Mouse (Mus musculus): ENCODE data around the gene Mdga2. TPM values are rescaled to one million over a fixed set of nuclear protein-coding genes. Genes with fewer than 3 reads are reported as not detected.

Mdga2 gene
- polyA plus RNA-seq, 1 experiment from 2014 or later, result 0.24 TPM

DNA sequence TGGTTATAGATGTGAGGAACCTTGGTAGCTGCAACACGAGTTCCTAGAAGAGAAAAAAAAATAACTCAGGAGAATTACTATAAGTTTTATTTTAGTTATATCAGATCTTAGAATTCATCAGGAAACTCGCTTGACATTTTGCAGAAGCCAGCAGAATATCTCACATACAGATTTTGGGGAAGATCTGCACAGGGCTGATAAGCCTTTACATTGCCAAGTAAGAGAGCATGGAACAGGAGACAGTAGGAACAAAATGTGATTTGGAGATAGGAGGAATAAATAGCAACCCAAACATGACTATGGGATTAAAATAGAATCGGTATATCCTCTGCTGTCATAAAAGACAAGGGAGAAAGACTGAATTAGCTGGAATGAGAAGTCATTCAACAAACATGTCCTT lies 602.4 kb downstream of the Mdga2 start:
- WGBS, result 72% methylated on average over 3 of the region's 3 CpGs
- Histone ChIP-seq H3K27me3 (no peaks in the 10 kb centered on the region), H3K27ac (no peak overlapping the region), H3K4me1 (no peaks in the 10 kb centered on the region), H3K9me3 (no peaks in the 10 kb centered on the region), H3K4me3 (no peak overlapping the region), H3K36me3 (no peaks in the 10 kb centered on the region), H3K4me2 (no peak overlapping the region), H3K9ac (no peak overlapping the region)
- ATAC-seq (ENCODE audit: borderline replicate concordance, extremely low read depth, low FRiP score, low TSS enrichment), result no peak

DNA sequence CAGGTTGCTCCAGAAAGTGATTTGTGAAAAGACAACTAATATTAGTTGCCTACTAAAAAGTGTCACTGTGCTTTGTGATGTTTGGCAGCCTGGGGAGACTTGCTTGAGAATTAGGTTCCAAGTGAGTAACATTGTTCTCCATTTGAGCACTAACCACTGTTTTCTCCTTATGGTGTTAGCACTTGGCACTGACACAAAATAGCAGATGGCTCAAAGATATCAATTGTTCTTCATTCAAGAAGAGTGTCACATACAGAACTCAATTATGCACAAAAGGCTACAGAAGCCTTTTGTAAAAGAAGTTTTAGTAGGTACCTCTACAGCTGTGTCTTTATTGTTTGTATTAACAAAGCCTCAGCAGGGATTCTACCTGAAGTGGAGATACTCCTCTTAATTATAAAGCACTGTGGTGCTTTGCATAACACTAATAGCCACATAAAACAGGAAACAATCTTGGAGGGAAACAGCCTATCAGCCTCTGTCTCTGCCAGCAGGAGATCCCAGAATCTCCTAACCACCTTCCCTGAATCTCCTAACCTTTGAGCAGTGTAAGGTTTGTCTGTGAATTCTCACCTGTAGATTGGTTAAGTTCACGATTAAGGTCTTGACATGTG lies 630.6 kb downstream of the Mdga2 start:
- Histone ChIP-seq H3K4me1 (no peaks in the 10 kb centered on the region), H3K9me3 (no peaks in the 10 kb centered on the region), H3K4me2 (no peak overlapping the region), H3K27me3 (no peaks in the 10 kb centered on the region), H3K27ac (no peak overlapping the region), H3K4me3 (no peak overlapping the region), H3K36me3 (no peaks in the 10 kb centered on the region), H3K9ac (no peak overlapping the region)
- 69% methylated on average over 1 of the region's 1 CpGs for WGBS
- ATAC-seq (ENCODE audit: borderline replicate concordance, extremely low read depth, low FRiP score, low TSS enrichment), result no peak

DNA sequence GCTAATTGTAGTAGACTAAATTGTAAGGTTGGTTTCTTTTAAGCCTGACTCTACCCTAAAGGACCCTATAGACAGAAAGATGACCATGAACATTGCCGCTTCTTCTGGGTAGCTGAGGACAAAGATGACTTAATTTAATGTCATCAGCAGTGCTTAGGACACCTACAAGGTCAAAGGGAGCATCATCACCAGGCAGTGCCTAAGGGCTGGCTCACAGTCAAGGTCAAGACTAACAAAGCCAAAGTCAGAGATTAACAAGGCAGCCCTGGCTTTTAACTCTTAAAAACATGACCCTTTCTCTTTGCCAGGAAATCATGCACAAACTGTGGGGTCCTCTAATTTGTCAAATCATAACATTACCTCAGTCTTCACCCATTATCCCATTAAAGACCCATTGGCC lies 657.0 kb downstream of the Mdga2 start:
- no peaks in the 10 kb centered on the region for H3K9me3 ChIP-seq
- H3K27me3 ChIP-seq, result no peaks in the 10 kb centered on the region
- H3K27ac ChIP-seq, result no peak overlapping the region
- no peaks in the 10 kb centered on the region for H3K4me1 ChIP-seq
- H3K9ac ChIP-seq, result no peak overlapping the region
- ATAC-seq (ENCODE audit: borderline replicate concordance, extremely low read depth, low FRiP score, low TSS enrichment), result no peak
- H3K4me3 ChIP-seq, result no peak overlapping the region
- H3K4me2 ChIP-seq, result no peak overlapping the region
- H3K36me3 ChIP-seq, result no peaks in the 10 kb centered on the region
- WGBS, result 82% methylated on average over 1 of the region's 1 CpGs

DNA sequence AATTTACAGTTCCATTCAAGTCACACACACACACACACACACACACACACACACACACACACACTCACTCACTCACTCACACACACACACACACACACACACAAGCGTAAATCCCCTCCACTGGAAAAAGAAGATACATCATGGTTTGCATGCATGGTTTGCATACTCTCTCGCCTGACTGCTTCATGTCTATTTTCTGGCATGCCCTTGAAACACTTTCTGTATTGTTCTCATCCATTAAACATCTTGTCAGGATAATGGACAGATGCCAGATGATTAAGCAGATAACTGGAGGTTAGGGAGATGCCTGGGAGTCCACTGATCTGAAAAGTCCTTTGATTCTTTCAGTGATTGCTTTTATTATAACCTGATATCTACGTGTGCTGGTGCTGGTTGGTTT lies 665.5 kb downstream of the Mdga2 start:
- no peak overlapping the region for H3K27ac ChIP-seq
- H3K4me2 ChIP-seq, result no peak overlapping the region
- no peak overlapping the region for H3K9ac ChIP-seq
- no peaks in the 10 kb centered on the region for H3K36me3 ChIP-seq
- no peak overlapping the region for H3K4me3 ChIP-seq
- H3K27me3 ChIP-seq, result no peaks in the 10 kb centered on the region
- H3K4me1 ChIP-seq, result no peaks in the 10 kb centered on the region
- H3K9me3 ChIP-seq, result no peaks in the 10 kb centered on the region
- ATAC-seq (ENCODE audit: borderline replicate concordance, extremely low read depth, low FRiP score, low TSS enrichment), result no peak
- 73% methylated on average over 3 of the region's 3 CpGs for WGBS

DNA sequence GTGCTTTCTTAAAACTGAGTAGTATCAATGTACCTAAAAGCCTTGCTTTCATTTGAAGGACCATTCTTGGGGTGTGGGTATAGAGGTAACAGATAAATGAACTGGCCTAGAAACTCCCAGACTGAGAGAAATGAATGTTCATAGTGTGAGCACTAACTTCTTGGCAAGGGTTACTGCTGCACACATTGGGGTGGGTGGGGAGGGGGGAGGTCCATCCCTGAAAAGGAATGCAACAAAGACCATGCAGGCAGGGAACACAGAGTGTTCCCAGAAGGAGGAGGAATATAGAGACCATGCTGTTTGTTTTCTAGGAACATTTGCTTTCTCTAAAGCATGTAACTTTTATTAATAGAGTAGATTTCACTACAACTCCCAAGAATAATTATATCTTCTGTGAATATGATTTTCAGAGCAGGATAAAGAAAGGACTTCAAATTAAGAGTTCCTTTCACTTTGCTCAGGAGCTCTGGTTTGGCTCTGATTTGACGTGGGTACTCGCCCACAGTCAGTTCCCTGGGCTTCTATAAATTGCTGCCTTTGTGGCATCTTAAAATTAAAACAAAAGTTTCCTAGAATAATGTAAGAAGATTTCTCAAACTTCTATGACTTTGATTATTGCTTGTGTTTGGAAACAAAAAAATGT lies 666.0 kb downstream of the Mdga2 start:
- Histone ChIP-seq H3K36me3 (no peaks in the 10 kb centered on the region), H3K4me2 (no peak overlapping the region), H3K4me3 (no peak overlapping the region), H3K27ac (no peak overlapping the region), H3K9ac (no peak overlapping the region), H3K4me1 (no peaks in the 10 kb centered on the region), H3K9me3 (no peaks in the 10 kb centered on the region), H3K27me3 (no peaks in the 10 kb centered on the region)
- no peak for ATAC-seq (ENCODE audit: borderline replicate concordance, extremely low read depth, low FRiP score, low TSS enrichment)
- 68% methylated on average over 2 of the region's 2 CpGs for WGBS

DNA sequence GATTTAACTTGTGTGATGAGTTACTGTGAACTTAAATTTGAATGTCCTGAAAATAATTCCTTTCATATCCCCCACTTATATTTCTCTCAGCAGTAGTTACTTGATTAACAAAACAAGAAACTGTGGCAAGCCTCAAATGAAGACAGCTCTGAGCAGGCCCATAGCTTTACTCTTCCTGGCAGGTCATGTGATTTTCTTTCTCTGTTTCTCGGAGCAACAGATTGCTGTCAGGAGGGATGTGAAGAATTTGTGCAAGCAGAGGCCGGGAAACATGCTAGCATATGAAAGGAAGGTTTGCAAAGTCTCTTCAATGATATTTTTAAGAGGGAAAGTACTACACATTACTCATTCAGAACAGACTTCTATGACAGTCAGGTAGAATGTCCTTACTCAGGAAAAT lies 697.4 kb downstream of the Mdga2 start:
- H3K4me1 ChIP-seq, result no peaks in the 10 kb centered on the region
- no peak overlapping the region for H3K27ac ChIP-seq
- no peaks in the 10 kb centered on the region for H3K9me3 ChIP-seq
- no peak overlapping the region for H3K4me2 ChIP-seq
- H3K27me3 ChIP-seq, result no peaks in the 10 kb centered on the region
- H3K9ac ChIP-seq, result no peak overlapping the region
- ATAC-seq (ENCODE audit: borderline replicate concordance, extremely low read depth, low FRiP score, low TSS enrichment), result no peak
- no peaks in the 10 kb centered on the region for H3K36me3 ChIP-seq
- 41% methylated on average over 2 of the region's 2 CpGs for WGBS
- H3K4me3 ChIP-seq, result no peak overlapping the region

DNA sequence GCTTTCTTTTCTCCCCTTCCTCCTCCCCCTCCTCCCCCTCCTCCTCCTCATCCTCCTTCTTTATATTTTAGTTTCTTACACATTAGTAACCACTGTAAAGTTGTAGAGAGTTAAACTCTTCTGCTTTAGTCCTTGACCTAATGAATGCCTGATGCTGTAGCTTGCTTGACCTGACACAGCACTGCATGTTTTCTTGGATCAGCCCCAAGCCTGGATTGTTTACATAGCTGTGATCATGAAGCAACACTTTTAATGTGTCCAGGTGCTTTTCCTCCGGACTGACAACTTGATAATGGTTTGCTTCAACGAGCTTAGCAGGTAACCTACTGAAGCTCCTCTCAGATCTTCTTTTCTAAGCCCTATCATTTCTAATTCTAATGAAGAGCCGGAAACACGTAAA lies 723.1 kb downstream of the Mdga2 start:
- no peak overlapping the region for H3K27ac ChIP-seq
- no peaks in the 10 kb centered on the region for H3K4me1 ChIP-seq
- no peaks in the 10 kb centered on the region for H3K36me3 ChIP-seq
- no peaks in the 10 kb centered on the region for H3K9me3 ChIP-seq
- no peaks in the 10 kb centered on the region for H3K27me3 ChIP-seq
- no peak overlapping the region for H3K4me2 ChIP-seq
- WGBS, result 48% methylated on average over 4 of the region's 4 CpGs
- no peak for ATAC-seq (ENCODE audit: borderline replicate concordance, extremely low read depth, low FRiP score, low TSS enrichment)
- H3K4me3 ChIP-seq, result no peak overlapping the region
- H3K9ac ChIP-seq, result no peak overlapping the region

DNA sequence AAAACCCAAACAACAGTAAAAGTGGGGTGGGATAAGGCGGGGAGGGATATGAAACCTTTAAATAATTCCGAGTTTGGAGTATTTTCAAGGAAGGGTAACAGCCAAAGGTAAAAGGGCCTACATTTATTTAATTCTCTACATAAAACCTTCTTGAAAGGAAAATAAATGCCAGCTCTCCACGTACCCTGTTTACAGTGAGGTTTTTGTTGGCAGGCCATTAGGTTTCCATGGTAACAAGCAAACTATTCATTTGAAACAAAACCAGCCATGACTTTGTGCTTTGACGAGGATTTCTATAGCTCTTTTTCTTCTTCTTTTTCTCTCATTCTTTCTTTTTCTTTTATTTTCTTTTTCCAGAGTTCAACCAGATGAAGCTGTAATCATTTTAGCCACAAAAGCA lies 751.5 kb downstream of the Mdga2 start:
- no peak overlapping the region for H3K4me2 ChIP-seq
- H3K4me3 ChIP-seq, result no peak overlapping the region
- no peak for ATAC-seq (ENCODE audit: borderline replicate concordance, extremely low read depth, low FRiP score, low TSS enrichment)
- no peaks in the 10 kb centered on the region for H3K27me3 ChIP-seq
- 54% methylated on average over 4 of the region's 4 CpGs for WGBS
- H3K4me1 ChIP-seq, result no peaks in the 10 kb centered on the region
- H3K9ac ChIP-seq, result no peak overlapping the region
- no peaks in the 10 kb centered on the region for H3K9me3 ChIP-seq
- no peaks in the 10 kb centered on the region for H3K36me3 ChIP-seq
- H3K27ac ChIP-seq, result no peak overlapping the region

DNA sequence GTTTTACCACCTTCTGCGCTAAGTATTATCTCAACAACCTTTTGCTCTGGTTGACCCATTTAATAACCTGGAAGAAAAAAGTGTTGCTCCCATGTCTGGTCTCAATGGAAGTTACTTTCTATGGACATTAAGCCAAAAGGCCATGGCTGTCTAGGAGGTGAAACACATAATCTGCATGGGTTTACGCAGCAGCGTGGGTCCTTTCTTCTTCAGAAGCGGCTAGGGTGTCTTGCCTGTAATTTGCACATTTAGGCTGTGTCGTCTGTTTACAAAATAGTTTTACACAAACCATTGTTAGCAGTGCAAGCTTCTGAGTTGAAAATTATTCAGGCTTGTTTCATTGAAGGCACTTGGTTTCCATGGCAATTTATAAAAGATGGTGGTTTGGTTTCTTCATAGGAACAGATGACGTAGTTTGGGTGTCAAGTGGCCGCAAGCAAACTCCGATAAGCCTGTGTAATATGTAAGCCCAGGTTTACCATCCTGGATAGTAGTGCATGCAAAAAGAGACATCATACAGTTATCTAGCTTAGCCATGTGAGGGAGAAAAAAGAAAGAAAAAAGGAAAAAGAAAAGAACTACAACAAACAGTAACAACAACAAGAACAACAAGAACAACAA lies 752.0 kb downstream of the Mdga2 start:
- H3K27me3 ChIP-seq, result no peaks in the 10 kb centered on the region
- ATAC-seq (ENCODE audit: borderline replicate concordance, extremely low read depth, low FRiP score, low TSS enrichment), result no peak
- WGBS, result 84% methylated on average over 8 of the region's 8 CpGs
- no peak overlapping the region for H3K4me2 ChIP-seq
- no peaks in the 10 kb centered on the region for H3K9me3 ChIP-seq
- no peaks in the 10 kb centered on the region for H3K36me3 ChIP-seq
- H3K4me1 ChIP-seq, result no peaks in the 10 kb centered on the region
- H3K27ac ChIP-seq, result no peak overlapping the region
- no peak overlapping the region for H3K4me3 ChIP-seq
- no peak overlapping the region for H3K9ac ChIP-seq

DNA sequence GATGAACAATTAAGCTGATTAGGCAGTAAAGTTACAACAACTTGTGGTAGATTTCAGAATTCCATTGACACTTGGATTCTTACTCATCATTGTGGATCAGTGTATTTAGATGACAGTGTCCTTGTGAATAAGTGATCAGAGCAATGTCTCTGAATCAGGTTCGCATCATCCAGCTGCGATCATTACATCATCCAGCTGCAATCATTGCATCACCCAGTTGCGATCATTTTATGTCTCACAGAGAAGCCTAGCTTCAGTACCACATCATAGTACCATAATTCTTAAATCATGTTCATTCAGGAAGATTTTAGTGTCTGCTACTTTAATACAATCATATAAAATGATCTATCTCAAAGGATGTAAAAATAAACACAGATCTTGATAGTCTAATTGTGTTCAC lies 756.8 kb downstream of the Mdga2 start:
- Histone ChIP-seq H3K27me3 (no peaks in the 10 kb centered on the region), H3K27ac (no peak overlapping the region), H3K4me3 (no peak overlapping the region), H3K4me1 (no peaks in the 10 kb centered on the region), H3K4me2 (no peak overlapping the region), H3K9me3 (no peaks in the 10 kb centered on the region), H3K36me3 (no peaks in the 10 kb centered on the region), H3K9ac (no peak overlapping the region)
- ATAC-seq (ENCODE audit: borderline replicate concordance, extremely low read depth, low FRiP score, low TSS enrichment), result no peak
- WGBS, result 91% methylated on average over 3 of the region's 3 CpGs

DNA sequence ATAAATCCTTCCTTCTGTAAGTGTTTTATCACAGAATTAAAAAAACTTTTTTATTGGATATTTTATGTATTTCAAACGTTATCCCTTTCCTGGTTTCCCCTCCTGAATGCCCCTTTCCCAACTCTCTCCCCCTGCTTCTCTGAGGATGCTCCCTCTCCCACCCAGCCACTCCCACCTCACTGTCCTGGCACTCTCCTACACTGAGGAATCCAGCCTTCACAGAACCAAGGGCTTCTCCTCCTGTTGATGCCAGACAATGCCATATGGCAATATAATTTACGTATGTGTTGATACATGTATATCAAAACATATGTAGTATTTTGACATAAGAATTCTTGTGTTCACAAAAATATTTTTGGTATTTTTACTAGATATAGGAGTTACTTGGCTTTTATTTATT lies 779.0 kb downstream of the Mdga2 start:
- H3K9ac ChIP-seq, result no peak overlapping the region
- no peaks in the 10 kb centered on the region for H3K9me3 ChIP-seq
- no peak overlapping the region for H3K4me2 ChIP-seq
- no peak for ATAC-seq (ENCODE audit: borderline replicate concordance, extremely low read depth, low FRiP score, low TSS enrichment)
- no peaks in the 10 kb centered on the region for H3K27me3 ChIP-seq
- H3K4me1 ChIP-seq, result no peaks in the 10 kb centered on the region
- 52% methylated on average over 2 of the region's 2 CpGs for WGBS
- H3K27ac ChIP-seq, result no peak overlapping the region
- H3K4me3 ChIP-seq, result no peak overlapping the region
- no peaks in the 10 kb centered on the region for H3K36me3 ChIP-seq
